Mouse (Mus musculus) c-Kit-positive CD71-positive TER-119-negative erythroid progenitor cells, embryonic 14.5 days (primary cell): ENCODE results near the gene Drd1.

Experiments
- DNase-seq: peaks from one replicate; pipeline ENCODE4 v3.0.0-alpha.2; 2013; ENCODE audit warnings: low read depth

Drd1 gene

GRCm38 (mm10) chr13:54073066-54073465, 17.6 kb upstream of the Drd1 start:
- peak; percentile 15 for DNase-seq

GRCm38 (mm10) chr13:54072526-54073057, 17.1 kb upstream of the Drd1 start:
- DNase-seq: peak; percentile 15

- DNase-seq: peak; percentile 53
These were observed 16.3 kb upstream of the Drd1 start, which contains the start of gene Sfxn1 for GRCm38 (mm10) chr13:54071606-54072331. Gene Sfxn1 (plus strand): TSS chr13:54071869.

DNA sequence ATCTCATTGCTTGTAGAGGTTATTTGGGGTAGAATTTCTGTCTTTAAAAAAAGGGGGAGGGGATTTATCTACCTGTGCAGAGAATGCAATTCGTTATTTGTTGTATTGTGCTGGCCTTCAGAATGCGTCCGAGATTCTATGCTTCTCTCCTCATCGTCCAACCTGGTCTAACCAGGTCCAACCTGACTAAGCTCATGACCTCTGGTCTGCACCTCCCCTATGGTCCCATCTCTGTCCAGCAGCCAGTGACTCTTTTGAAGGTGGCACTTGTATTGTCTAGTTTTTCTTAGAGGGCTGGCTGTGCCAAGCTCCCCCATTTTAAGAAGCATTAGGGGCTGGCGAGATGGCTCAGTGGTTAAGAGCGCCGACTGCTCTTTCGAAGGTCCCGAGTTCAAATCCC, 15.5 kb upstream of the Drd1 start:
- no peak for DNase-seq

GRCm38 (mm10) chr13:54067617-54068166, 12.2 kb upstream of the Drd1 start:
- no peak for DNase-seq

GRCm38 (mm10) chr13:54066081-54066746, 10.7 kb upstream of the Drd1 start:
- no peak for DNase-seq

DNA sequence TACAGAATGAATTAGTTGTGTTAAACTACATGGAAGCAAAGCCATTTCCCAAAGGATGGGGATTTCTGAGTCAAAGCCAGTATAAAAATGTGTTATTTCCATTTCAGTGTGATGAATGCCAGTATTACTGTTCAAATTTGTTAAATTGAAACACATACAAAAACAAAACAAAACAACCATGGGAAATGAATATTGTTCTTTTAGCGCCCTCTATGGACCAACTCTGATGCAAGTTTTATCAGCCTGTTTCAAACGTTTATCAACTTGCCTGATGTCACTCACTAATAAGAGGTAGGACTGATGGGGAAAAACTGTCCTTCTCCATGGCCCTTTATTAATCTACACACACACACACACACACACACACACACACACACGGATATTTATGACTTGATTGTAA, 7.8 kb upstream of the Drd1 start:
- peak; percentile 29 for DNase-seq

GRCm38 (mm10) chr13:54062068-54062467, 6.6 kb upstream of the Drd1 start:
- DNase-seq: no peak

DNA sequence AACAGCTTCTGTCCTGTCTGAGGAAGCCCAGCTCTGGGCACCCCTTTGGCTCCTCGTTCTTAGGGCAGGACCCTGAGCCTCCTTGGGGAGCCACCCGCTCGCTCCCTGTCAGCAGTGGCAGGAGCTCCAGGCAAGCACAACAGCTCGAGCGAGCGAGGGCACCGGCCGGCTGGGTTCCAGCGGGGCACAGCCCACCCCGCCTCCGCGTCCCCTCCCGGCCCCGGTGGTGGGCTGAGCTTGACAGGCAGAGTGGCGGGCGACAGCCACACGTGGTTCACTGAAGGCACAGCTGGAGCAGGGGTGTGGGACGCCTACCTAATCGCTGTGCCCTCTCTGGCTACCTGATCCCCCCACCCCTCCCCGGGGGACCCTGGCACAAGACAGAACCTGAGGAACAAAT, 543 bp downstream of the Drd1 start:
- no peak for DNase-seq

DNA sequence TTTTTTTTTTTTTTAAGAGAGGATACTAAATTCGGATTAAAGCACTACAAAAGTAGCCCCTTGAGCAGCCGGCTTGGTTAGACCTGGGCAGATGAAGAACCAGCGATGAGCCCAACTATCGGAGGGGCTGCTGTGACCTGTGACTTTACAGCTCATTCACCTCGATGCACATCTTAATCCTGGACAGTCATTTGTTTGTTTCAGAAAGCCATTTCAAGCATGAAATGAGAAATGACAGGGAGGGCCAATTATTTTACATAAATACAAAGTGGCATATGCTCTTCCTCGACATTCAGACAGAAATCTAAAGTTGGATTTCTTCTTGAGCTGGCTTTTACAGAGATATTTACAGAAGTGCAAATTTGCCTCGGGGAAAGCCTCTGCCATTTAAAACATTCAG, 3.9 kb downstream of the Drd1 start:
- no peak for DNase-seq

- DNase-seq: no peak
These were observed 6.7 kb downstream of the Drd1 start for GRCm38 (mm10) chr13:54048679-54049352.

GRCm38 (mm10) chr13:54040256-54040655, 15.2 kb downstream of the Drd1 start:
- no peak for DNase-seq

- DNase-seq: no peak
These were observed 17.6 kb downstream of the Drd1 start for GRCm38 (mm10) chr13:54037936-54038335.

DNA sequence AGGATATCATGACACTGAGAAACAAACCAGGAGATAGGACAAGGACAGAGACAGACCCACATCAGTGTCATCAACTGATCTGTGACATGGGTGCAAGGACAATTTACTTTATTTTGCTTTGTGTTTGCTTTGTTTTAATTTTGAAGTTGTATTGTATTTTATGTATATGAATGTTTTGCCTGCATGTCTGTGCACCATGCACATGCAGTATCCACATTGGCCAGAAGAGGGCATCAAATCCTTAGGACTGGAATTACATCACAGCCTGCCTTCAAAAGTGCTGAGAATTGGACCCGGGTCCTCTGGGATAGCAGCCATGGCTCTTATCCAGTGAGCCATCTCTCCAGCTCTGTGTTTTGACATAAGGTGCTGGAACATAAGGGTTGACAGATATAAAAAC, 20.0 kb downstream of the Drd1 start:
- DNase-seq: peak; percentile 6

DNA sequence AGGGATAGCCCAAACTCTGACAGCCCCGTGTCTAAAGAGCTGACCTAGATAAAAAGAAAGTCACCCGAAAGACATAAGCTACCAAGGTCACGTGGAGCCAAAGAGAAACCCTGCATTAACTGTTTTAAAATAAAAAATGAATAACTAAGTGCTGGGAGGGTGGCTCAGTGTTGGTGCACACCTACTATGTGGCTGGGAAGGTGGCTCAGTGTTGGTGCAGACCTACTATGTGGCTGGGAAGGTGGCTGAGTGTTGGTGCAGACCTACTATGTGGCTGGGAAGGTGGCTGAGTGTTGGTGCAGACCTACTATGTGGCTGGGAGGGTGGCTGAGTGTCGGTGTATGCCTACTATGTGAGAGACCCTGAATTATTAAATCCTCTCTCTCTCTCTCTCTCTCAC, 21.9 kb downstream of the Drd1 start:
- no peak for DNase-seq

DNA sequence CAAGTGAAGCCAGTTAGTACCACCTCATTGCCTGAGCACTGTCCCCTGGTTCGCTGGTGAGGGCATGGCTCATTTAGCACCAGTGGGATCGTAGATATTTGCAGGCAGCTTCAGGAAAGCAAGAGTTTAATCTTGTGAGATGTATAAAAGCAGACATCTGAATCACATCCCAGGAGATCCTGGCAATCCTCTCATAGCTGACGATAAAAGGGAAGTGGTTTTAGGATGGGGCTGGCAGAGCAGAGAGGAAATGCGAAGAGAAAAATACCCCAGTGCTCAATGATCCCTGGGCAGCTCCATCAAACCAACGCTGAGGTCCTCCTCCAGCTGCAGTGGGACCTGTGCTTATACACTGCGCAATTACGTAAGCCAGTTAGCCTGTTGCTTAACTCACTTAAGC, 28.4 kb downstream of the Drd1 start:
- DNase-seq: no peak

DNA sequence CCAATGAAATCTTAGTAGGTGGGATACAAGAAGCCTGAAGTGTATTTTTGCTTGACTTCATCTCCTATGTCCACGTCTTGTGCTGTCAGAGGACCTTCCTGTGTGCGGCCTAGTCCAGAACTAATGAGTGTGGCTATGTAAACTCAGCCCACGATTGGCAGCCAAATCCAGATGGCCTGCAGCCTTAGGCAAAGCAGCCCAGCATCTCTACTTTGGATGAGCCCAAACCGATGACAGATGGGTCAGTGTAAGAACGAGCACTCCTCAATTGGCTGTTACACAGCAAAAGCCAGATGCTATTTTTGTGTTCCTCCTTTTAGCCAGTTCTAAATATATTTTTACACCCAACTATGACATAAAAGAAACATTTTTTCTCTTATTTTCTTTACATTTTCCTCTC, 32.2 kb downstream of the Drd1 start:
- DNase-seq: no peak

GRCm38 (mm10) chr13:54008716-54009115, 46.8 kb downstream of the Drd1 start:
- no peak for DNase-seq
